Mouse (Mus musculus) neural tube, embryonic 12.5 days (tissue): ENCODE results near the gene Tmed4. TPM values are rescaled to one million over a fixed set of nuclear protein-coding genes. Genes with fewer than 3 reads are reported as not detected.
A peak's percentile ranks its signal among the peaks of the same experiment; 100 is the strongest.

Source experiments
- ATAC-seq: fragments of 200-750 bp; cut with Nextera tagmentation; 2 replicates; pipeline ENCODE4 v1.8.0; 2017; ENCODE audit warnings: low read depth, mild to moderate bottlenecking, moderate TSS enrichment, moderate library complexity; ENCODE audit not compliant: low FRiP score
- H3K27ac ChIP-seq: fragments of 300-500 bp; sonication (generic); 2 replicates; pipeline ENCODE4 v1.5.1; 2016
- H3K27me3 ChIP-seq: fragments of 300-500 bp; sonication (generic); replicated peaks from 2 replicates; pipeline ENCODE4 v1.6.1; 2016; ENCODE audit warnings: mild to moderate bottlenecking
- H3K36me3 ChIP-seq: fragments of 300-500 bp; sonication (generic); 2 replicates; pipeline ENCODE4 v1.6.1; 2016; ENCODE audit warnings: mild to moderate bottlenecking
- H3K4me1 ChIP-seq: fragments of 300-500 bp; sonication (generic); 2 replicates; pipeline ENCODE4 v1.6.1; 2016
- H3K4me2 ChIP-seq: fragments of 300-500 bp; sonication (generic); replicated peaks from 2 replicates; pipeline ENCODE4 v1.6.1; 2016; ENCODE audit warnings: mild to moderate bottlenecking
- H3K4me3 ChIP-seq: fragments of 300-500 bp; sonication (generic); 2 replicates; pipeline ENCODE4 v1.5.1; 2016
- H3K9ac ChIP-seq: fragments of 300-500 bp; sonication (generic); 2 replicates; pipeline ENCODE4 v1.6.1; 2016; ENCODE audit warnings: mild to moderate bottlenecking
- H3K9me3 ChIP-seq: fragments of 300-500 bp; sonication (generic); 2 replicates; pipeline ENCODE4 v1.6.1; 2016; ENCODE audit warnings: mild to moderate bottlenecking
- WGBS: fragments of 180-500 bp; shearing (Covaris S2); methylation state at CpG from one replicate; pipeline ENCODE4 v1.1.7; 2016; 5-methylcytosine and 5-hydroxymethylcytosine counted together
- polyA plus RNA-seq: library from polyadenylated mRNA; unstranded; fragments of >200 nt; fragmentation: Nextera tagmentation; extraction: Ambion mirVana; gene quantifications from 2 replicates; pipeline ENCODE4 v1.2.1, GENCODE M21; 2016

Gene Tmed4
- polyA plus RNA-seq: 145 and 150 TPM in 2 replicates

DNA sequence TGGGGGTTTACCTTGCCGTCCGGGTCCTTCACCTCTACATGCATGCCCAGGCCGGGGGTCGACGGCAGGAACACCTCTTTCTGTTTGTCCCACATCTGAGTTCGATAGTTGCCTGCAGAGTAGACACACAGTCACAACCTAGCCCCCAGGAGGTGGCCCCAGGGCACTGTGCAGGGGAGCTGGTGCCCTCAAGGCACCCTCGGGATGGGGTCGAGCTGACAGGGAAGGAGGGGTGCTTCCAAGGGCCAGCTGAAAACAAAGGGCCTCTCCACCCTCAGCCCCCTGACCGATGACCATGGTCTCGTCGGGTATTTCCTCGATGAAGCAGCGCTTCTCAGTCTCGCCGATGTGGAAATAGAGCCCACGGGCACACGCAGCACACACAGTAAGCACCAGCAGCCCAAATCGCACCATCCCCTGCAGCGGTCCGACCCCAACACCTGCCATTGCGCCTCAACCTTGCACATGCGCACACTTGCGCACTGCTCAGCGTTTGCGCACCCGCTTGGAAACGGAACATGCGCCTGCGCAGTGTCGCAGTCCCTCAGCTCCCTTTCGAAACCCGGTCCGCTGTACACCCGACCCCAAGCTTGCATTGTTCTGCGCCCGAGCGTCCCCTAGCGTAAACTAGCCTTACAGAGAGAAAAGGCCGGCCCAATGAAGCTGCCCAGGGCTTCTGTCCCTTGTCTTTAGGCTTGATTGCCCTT is at the start of gene Tmed4:
Gene Tmed4 (minus strand): TSS at position 484 of the 707 bp plus-strand sequence.
- peak within 1 kb of the TSS; percentile 95 for H3K9ac ChIP-seq
- H3K4me1 ChIP-seq: peaks cover 17% of the 10 kb centered on the region
- peak within 1 kb of the TSS; percentile 90 for H3K4me2 ChIP-seq
- peak within 1 kb of the TSS; percentile 96 for H3K4me3 ChIP-seq
- peaks cover 24% of the 10 kb centered on the region for H3K36me3 ChIP-seq
- 0 out of 2 replicates have a peak within 1 kb of the TSS, but pooled peaks have one; percentile 42 for H3K27ac ChIP-seq
- peak; percentile 96 for ATAC-seq
- under 1% methylated on average over 39 of the region's 39 CpGs for WGBS
- H3K27me3 ChIP-seq: no peaks in the 10 kb centered on the region
- H3K9me3 ChIP-seq: no peaks in the 10 kb centered on the region

DNA sequence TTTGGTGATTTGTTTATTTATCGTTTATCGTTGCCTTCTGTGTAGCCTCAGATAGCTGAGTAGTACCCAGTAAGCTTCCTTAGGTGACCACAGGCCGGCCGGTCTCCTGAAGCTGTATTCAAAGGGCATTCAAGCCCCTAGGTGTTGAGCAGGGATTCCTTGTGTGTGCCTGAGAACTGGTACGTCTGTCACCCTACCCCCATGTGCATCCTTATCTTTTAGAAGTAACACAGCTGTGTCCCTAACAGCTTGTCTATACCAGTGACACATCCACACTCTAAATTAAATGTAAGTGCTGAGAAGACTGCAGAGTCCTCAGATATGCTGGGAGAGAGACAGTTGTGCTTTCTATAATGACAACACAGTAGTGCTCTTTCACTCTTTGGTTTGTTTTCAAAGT is 48.7 kb upstream of the Tmed4 start:
- 94% methylated on average over 5 of the region's 5 CpGs for WGBS
- peaks cover 3% of the 10 kb centered on the region; the same call in 1 of the 2 replicates for H3K36me3 ChIP-seq
- no peak for ATAC-seq

DNA sequence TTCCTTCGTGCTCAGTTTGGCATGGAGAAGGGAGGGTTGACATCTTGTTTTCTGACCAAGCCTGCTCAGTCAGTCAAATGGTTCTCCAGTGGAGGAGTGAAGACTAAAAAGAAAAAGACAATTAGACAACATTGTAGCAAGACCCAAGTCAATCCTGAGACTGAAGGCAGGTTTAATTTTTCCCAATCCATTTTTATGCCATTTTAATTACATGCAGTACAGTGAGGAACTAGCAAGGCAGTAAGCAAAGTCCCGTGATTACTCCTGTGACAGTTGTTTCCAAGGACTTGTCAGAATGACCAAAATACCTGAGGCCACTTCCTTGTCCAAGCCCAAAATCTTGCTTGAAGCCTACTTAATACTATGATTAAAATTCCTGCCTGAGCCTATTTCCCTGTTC is 47.4 kb upstream of the Tmed4 start:
- Histone ChIP-seq H3K27me3 (no peaks in the 10 kb centered on the region), H3K4me1 (no peaks in the 10 kb centered on the region), H3K9me3 (no peaks in the 10 kb centered on the region), H3K27ac (no peak overlapping the region), H3K4me2 (no peak overlapping the region), H3K4me3 (no peak overlapping the region), H3K36me3 (peaks cover 10% of the 10 kb centered on the region; the same call in 1 of the 2 replicates), H3K9ac (no peak overlapping the region)
- no peak for ATAC-seq
- WGBS: 94% methylated on average over 2 of the region's 2 CpGs

More for the DNA sequence above, 48.7 kb upstream of the Tmed4 start:
- Histone ChIP-seq H3K4me3 (no peak overlapping the region), H3K27me3 (no peaks in the 10 kb centered on the region), H3K9ac (no peak overlapping the region), H3K9me3 (no peaks in the 10 kb centered on the region), H3K27ac (no peak overlapping the region), H3K4me2 (no peak overlapping the region), H3K4me1 (no peaks in the 10 kb centered on the region)

DNA sequence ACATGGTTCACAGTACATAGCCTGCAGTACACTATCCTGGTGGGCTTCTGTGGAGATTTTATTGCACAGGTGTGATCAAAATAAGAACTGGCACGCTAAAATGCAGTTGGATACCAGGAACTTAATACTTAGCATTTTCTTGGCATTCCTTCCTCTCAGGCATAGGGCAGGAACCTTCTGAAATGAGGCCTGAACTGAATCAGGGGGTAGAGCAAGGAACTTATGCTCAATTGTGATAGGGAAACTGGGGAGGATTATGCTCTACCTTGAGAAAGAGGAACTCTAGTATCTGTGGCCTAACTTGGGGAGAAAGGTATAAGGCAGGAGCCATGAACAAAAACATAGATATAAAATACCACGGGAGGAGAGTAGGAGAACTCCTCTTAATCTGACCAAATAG is 44.7 kb upstream of the Tmed4 start:
- H3K9me3 ChIP-seq: no peaks in the 10 kb centered on the region
- H3K4me1 ChIP-seq: no peaks in the 10 kb centered on the region
- H3K4me2 ChIP-seq: no peak overlapping the region
- no peak overlapping the region for H3K4me3 ChIP-seq
- no peak overlapping the region for H3K9ac ChIP-seq
- ATAC-seq: no peak
- H3K36me3 ChIP-seq: peaks cover 25% of the 10 kb centered on the region
- H3K27ac ChIP-seq: no peak overlapping the region
- no peaks in the 10 kb centered on the region for H3K27me3 ChIP-seq
- 93% methylated on average over 2 of the region's 2 CpGs for WGBS

- WGBS: 94% methylated on average over 5 of the region's 5 CpGs
- ATAC-seq: no peak
- H3K4me3 ChIP-seq: no peak overlapping the region
Measured at GRCm38 (mm10) chr11:6318559-6318958, 43.9 kb upstream of the Tmed4 start.

GRCm38 (mm10) chr11:6316821-6317220 is 42.2 kb upstream of the Tmed4 start:
- Histone ChIP-seq H3K4me3 (no peak overlapping the region), H3K4me2 (no peak overlapping the region), H3K9me3 (no peaks in the 10 kb centered on the region), H3K9ac (no peak overlapping the region), H3K36me3 (peaks cover 25% of the 10 kb centered on the region), H3K4me1 (no peaks in the 10 kb centered on the region), H3K27me3 (no peaks in the 10 kb centered on the region), H3K27ac (no peak overlapping the region)
- 89% methylated on average over 11 of the region's 11 CpGs for WGBS
- ATAC-seq: no peak

More at GRCm38 (mm10) chr11:6318559-6318958, 43.9 kb upstream of the Tmed4 start:
- Histone ChIP-seq H3K4me2 (no peak overlapping the region), H3K9me3 (no peaks in the 10 kb centered on the region), H3K36me3 (peaks cover 25% of the 10 kb centered on the region), H3K27me3 (no peaks in the 10 kb centered on the region), H3K9ac (no peak overlapping the region), H3K4me1 (no peaks in the 10 kb centered on the region), H3K27ac (no peak overlapping the region)

DNA sequence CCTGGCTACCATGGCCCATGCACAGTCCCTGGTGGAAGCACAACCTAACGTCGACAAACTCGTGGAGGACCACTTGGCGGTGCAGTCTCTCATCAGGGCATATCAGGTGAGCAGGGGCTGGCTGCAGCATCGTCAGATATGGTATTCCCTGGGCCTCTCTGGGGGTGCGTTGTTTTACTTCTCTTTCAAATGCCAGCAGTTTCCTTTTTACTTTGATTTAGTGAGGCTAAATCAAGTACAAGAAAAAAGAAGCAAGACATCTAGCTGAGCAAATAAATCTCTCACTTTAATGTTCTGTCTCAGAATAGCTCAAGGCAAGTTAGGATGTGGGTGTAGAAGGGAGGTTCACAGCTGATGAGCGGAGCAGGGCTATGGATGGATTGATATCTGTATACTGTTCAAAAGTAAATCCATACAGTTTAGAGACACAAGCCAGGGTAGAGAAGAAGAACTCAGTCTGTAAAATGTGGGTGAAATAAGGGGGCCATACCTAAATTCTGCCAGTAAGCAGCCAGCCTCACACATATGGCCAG is 39.3 kb upstream of the Tmed4 start:
- H3K27me3 ChIP-seq: no peaks in the 10 kb centered on the region
- no peak overlapping the region for H3K27ac ChIP-seq
- no peaks in the 10 kb centered on the region for H3K4me1 ChIP-seq
- no peak for ATAC-seq
- H3K4me3 ChIP-seq: no peak overlapping the region
- H3K4me2 ChIP-seq: no peak overlapping the region
- H3K9ac ChIP-seq: no peak overlapping the region
- H3K36me3 ChIP-seq: peaks cover 37% of the 10 kb centered on the region
- WGBS: 78% methylated on average over 7 of the region's 7 CpGs
- H3K9me3 ChIP-seq: no peaks in the 10 kb centered on the region

DNA sequence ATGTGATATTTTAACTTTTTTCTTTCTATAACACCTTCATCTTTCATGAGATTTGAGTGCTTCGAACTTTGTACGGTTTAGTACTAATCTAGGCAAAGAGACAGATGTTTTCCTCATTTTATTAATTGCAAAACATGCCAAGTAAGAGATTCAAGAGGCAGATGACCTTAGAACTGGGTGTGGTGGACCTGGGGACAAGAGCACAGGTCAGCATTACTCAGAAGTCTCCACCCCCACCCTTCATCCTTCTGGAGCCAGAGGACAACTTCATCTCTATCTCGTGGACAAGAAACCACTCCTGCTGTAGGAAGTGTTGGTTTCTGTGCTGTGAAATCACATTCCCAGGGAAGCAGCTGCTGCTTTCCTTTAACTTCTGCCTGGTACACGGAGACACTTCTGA is 33.5 kb upstream of the Tmed4 start:
- no peak overlapping the region for H3K4me2 ChIP-seq
- 92% methylated on average over 4 of the region's 4 CpGs for WGBS
- H3K9ac ChIP-seq: no peak overlapping the region
- ATAC-seq: no peak
- H3K27me3 ChIP-seq: no peaks in the 10 kb centered on the region
- H3K9me3 ChIP-seq: no peaks in the 10 kb centered on the region
- H3K4me3 ChIP-seq: no peak overlapping the region
- H3K36me3 ChIP-seq: peaks cover 23% of the 10 kb centered on the region
- no peak overlapping the region for H3K27ac ChIP-seq
- no peaks in the 10 kb centered on the region for H3K4me1 ChIP-seq

GRCm38 (mm10) chr11:6305943-6306430 is 31.3 kb upstream of the Tmed4 start:
- H3K36me3 ChIP-seq: peaks cover 24% of the 10 kb centered on the region
- ATAC-seq: no peak
- no peak overlapping the region for H3K27ac ChIP-seq
- no peak overlapping the region for H3K9ac ChIP-seq
- no peaks in the 10 kb centered on the region for H3K27me3 ChIP-seq
- no peaks in the 10 kb centered on the region for H3K4me1 ChIP-seq
- no peak overlapping the region for H3K4me3 ChIP-seq
- WGBS: 94% methylated on average over 1 of the region's 1 CpGs
- no peaks in the 10 kb centered on the region for H3K9me3 ChIP-seq
- no peak overlapping the region for H3K4me2 ChIP-seq

DNA sequence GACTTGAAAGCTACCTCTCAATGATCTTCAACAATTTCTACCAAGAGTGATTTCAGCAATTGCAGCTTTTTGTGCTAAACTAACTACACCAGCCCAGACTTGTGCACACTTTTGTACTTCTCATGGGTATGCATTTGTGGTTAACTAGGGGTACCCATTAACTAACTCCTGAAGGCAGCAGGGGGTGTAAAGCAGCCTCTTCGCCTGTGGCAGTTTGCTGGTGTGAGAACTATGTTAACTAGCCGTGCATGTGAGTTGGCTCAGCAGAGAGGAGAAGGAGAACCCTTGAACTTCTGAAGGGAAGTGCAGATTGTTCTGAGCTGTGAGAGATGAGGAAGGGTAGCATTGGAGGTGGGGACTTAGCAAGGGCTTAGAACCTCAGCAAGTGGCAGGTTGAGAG is 28.1 kb upstream of the Tmed4 start:
- H3K27me3 ChIP-seq: no peaks in the 10 kb centered on the region
- H3K27ac ChIP-seq: no peak overlapping the region
- no peaks in the 10 kb centered on the region for H3K9me3 ChIP-seq
- ATAC-seq: no peak
- peaks cover 37% of the 10 kb centered on the region for H3K36me3 ChIP-seq
- no peak overlapping the region for H3K9ac ChIP-seq
- H3K4me2 ChIP-seq: no peak overlapping the region
- no peaks in the 10 kb centered on the region for H3K4me1 ChIP-seq
- 77% methylated on average over 2 of the region's 2 CpGs for WGBS
- H3K4me3 ChIP-seq: no peak overlapping the region

DNA sequence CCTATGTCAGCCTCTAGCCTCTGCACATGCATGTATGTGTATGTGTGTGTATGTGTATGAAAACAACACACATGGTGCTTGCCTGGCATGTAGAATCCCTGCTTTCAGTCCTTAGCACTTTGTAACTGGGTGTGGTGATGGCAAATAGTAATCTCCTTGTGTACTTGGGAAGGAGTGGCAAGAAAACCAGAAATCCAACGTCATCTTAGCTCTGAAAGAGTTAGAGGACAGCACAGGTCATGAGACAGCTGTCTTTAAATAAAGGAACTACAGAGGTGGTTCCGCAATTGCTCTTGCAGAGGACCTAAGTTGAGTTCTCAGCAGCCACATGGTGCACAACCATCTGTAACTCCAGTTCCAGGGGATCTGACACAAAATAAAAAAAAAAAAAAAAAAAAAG is 24.8 kb upstream of the Tmed4 start:
- no peak for ATAC-seq
- 98% methylated on average over 2 of the region's 2 CpGs for WGBS
- Histone ChIP-seq H3K27me3 (no peaks in the 10 kb centered on the region), H3K36me3 (peaks cover 41% of the 10 kb centered on the region), H3K27ac (no peak overlapping the region), H3K9ac (no peak overlapping the region), H3K4me3 (no peak overlapping the region), H3K9me3 (no peaks in the 10 kb centered on the region), H3K4me2 (no peak overlapping the region), H3K4me1 (no peaks in the 10 kb centered on the region)

DNA sequence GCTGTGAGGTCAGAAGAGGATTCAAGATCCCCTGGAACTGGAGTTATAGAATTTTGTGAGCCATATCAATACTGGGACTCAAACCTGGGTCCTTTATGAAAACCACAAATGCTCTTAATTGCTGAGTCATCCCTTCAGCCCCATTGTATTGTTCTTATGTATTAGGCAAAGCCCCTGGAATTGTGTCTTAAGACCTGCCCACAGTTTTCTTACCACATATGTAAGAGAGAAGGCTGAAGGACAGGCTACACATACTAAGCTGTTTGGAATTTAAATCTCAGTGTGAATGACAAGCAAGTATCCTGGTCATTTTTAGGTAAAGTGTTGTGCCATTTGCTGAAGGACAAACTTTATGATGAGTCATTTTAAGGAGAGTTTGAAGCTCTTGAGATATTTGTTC is 21.4 kb upstream of the Tmed4 start:
- no peak for ATAC-seq
- no peak overlapping the region for H3K9ac ChIP-seq
- 0 out of 2 replicates have a peak, but pooled peaks cover 7% of the 10 kb centered on the region for H3K4me1 ChIP-seq
- no peaks in the 10 kb centered on the region for H3K9me3 ChIP-seq
- no peaks in the 10 kb centered on the region for H3K27me3 ChIP-seq
- no peak overlapping the region for H3K4me2 ChIP-seq
- H3K36me3 ChIP-seq: peaks cover 33% of the 10 kb centered on the region
- no peak overlapping the region for H3K27ac ChIP-seq
- no peak overlapping the region for H3K4me3 ChIP-seq

GRCm38 (mm10) chr11:6294632-6295031 is 20.0 kb upstream of the Tmed4 start:
- WGBS: 95% methylated on average over 4 of the region's 4 CpGs
- no peaks in the 10 kb centered on the region for H3K27me3 ChIP-seq
- peaks cover 25% of the 10 kb centered on the region for H3K36me3 ChIP-seq
- H3K4me3 ChIP-seq: no peak overlapping the region
- H3K9me3 ChIP-seq: no peaks in the 10 kb centered on the region
- H3K4me1 ChIP-seq: 0 out of 2 replicates have a peak, but pooled peaks cover 7% of the 10 kb centered on the region
- no peak overlapping the region for H3K9ac ChIP-seq
- no peak overlapping the region for H3K4me2 ChIP-seq
- ATAC-seq: no peak
- H3K27ac ChIP-seq: no peak overlapping the region
